Mouse (Mus musculus): ENCODE measurements at regions not wholly inside any gene's neighbourhood (a gene's known extent, or its start where the extent isn't known, plus 50 kb on each side); places are given as distances from the start of the nearest gene placed in this dataset.

GRCm38 (mm10) chr17:52506760-52507159 lies 95.7 kb upstream of the Kcnh8 start:
- WGBS = 84% methylated on average over 3 of the region's 3 CpGs
- H3K9me3 ChIP-seq (ENCODE audit: control insufficient read depth, low read length) = no peaks in the 10 kb centered on the region

GRCm38 (mm10) chr17:52530260-52530659 lies 72.2 kb upstream of the Kcnh8 start:
- no peaks in the 10 kb centered on the region for H3K27me3 ChIP-seq (replicated peaks; ENCODE audit: control insufficient read depth, insufficient read depth, low read length)
- no peak overlapping the region for H3K27ac ChIP-seq (ENCODE audit: low read depth, low read length)
- H3K9me3 ChIP-seq (ENCODE audit: control insufficient read depth, low read length) = no peaks in the 10 kb centered on the region
- H3K4me1 ChIP-seq (ENCODE audit: control insufficient read depth, insufficient read depth, low read depth, low read length) = no peaks in the 10 kb centered on the region
- no peak overlapping the region for H3K4me3 ChIP-seq (ENCODE audit: low read length)
- no peak overlapping the region for H3K4me2 ChIP-seq (ENCODE audit: low read length)
- H3K9ac ChIP-seq (ENCODE audit: low read depth, low read length) = no peak overlapping the region
- no peaks in the 10 kb centered on the region for H3K36me3 ChIP-seq (ENCODE audit: control insufficient read depth, insufficient read depth, low read length)
- ATAC-seq = no peak

More at GRCm38 (mm10) chr17:52506760-52507159, 95.7 kb upstream of the Kcnh8 start:
- H3K36me3 ChIP-seq (ENCODE audit: control insufficient read depth, insufficient read depth, low read length) = no peaks in the 10 kb centered on the region
- no peaks in the 10 kb centered on the region for H3K4me1 ChIP-seq (ENCODE audit: control insufficient read depth, insufficient read depth, low read depth, low read length)
- H3K27me3 ChIP-seq (replicated peaks; ENCODE audit: control insufficient read depth, insufficient read depth, low read length) = no peaks in the 10 kb centered on the region
- H3K9ac ChIP-seq (ENCODE audit: low read depth, low read length) = no peak overlapping the region
- H3K4me2 ChIP-seq (ENCODE audit: low read length) = no peak overlapping the region
- H3K4me3 ChIP-seq (ENCODE audit: low read length) = no peak overlapping the region
- no peak for ATAC-seq
- no peak overlapping the region for H3K27ac ChIP-seq (ENCODE audit: low read depth, low read length)
